Mouse (Mus musculus) monocyte, adult 5-6 weeks (primary cell): ENCODE results near the gene Lrrc29. TPM values are rescaled to one million over a fixed set of nuclear protein-coding genes. Genes with fewer than 3 reads are reported as not detected.

ENCODE experiments used
- total RNA-seq: library from RNA; stranded (forward); fragments of 200-1000, 200-491, 200-594 nt; gene quantifications from 3 replicates; pipeline ENCODE4 v1.2.3, GENCODE M21; 2017

Lrrc29 gene
- total RNA-seq, 1 experiment from 2014 or later, result 2.8 TPM

Other genes with a start within 250 kb of the Lrrc29 start
- not detected in 3 replicates for gene Ces3b, start 242.5 kb downstream of the Lrrc29 start, total RNA-seq
- gene Ces4a, start 194.5 kb downstream of the Lrrc29 start, total RNA-seq, result not detected in 3 replicates
- gene Cbfb, start 155.6 kb downstream of the Lrrc29 start, total RNA-seq, result 167 to 180 TPM (median 174 TPM) in 3 replicates
- 28.8 to 39.0 TPM (median 32.3 TPM) in 3 replicates for gene D230025D16Rik, start 101.1 kb downstream of the Lrrc29 start, total RNA-seq
- 0.29 TPM in 1 of 3 replicates, not detected in the others for gene B3gnt9, start 71.1 kb downstream of the Lrrc29 start, total RNA-seq
- gene Tradd, start 61.7 kb downstream of the Lrrc29 start, total RNA-seq, result 16.2 to 28.9 TPM (median 23.3 TPM) in 3 replicates
- 3.6 to 5.0 TPM in 2 of 3 replicates, not detected in the other for gene Fbxl8, start 61.6 kb downstream of the Lrrc29 start, total RNA-seq
- gene Hsf4, start 56.5 kb downstream of the Lrrc29 start, total RNA-seq, result 0.96 to 2.5 TPM in 2 of 3 replicates, not detected in the other
- not detected in 3 replicates for gene Nol3, start 50.1 kb downstream of the Lrrc29 start, total RNA-seq
- 0.64 to 1.3 TPM in 2 of 3 replicates, not detected in the other for gene 4931428F04Rik, start 36.4 kb downstream of the Lrrc29 start, total RNA-seq
- 0.43 to 0.49 TPM in 2 of 3 replicates, not detected in the other for gene Exoc3l, start 30.2 kb downstream of the Lrrc29 start, total RNA-seq
- gene E2f4, start 28.6 kb downstream of the Lrrc29 start, total RNA-seq, result 19.7 to 52.7 TPM (median 21.0 TPM) in 3 replicates
- 0.21 to 2.5 TPM (median 1.3 TPM) in 3 replicates for gene Elmo3, start 20.7 kb downstream of the Lrrc29 start, total RNA-seq
- 36.6 to 48.0 TPM (median 42.8 TPM) in 3 replicates for gene Tmem208, start 76 bp upstream of the Lrrc29 start, total RNA-seq
- gene Fhod1, start 21.7 kb upstream of the Lrrc29 start, total RNA-seq, result 6.5 to 14.7 TPM (median 8.4 TPM) in 3 replicates
- gene Slc9a5, start 22.6 kb upstream of the Lrrc29 start, total RNA-seq, result 0.10 TPM in 1 of 3 replicates, not detected in the others
- gene Plekhg4, start 47.0 kb upstream of the Lrrc29 start, total RNA-seq, result 0.49 TPM in 1 of 3 replicates, not detected in the others
- 0.32 TPM in 1 of 3 replicates, not detected in the others for gene Kctd19, start 87.2 kb upstream of the Lrrc29 start, total RNA-seq
- gene Lrrc36, start 87.3 kb upstream of the Lrrc29 start, total RNA-seq, result not detected in 3 replicates
- gene Tppp3, start 145.2 kb upstream of the Lrrc29 start, total RNA-seq, result 164 to 258 TPM (median 248 TPM) in 3 replicates
- 0.43 to 0.49 TPM (median 0.48 TPM) in 3 replicates for gene Zdhhc1, start 170.6 kb upstream of the Lrrc29 start, total RNA-seq
- gene Hsd11b2, start 192.5 kb upstream of the Lrrc29 start, total RNA-seq, result not detected in 3 replicates
- 62.8 to 77.2 TPM (median 68.8 TPM) in 3 replicates for gene Atp6v0d1, start 239.8 kb upstream of the Lrrc29 start, total RNA-seq